Mouse (Mus musculus) embryonic facial prominence, embryonic 12.5 days (tissue): ENCODE data around the gene Lyrm7. TPM values are rescaled to one million over a fixed set of nuclear protein-coding genes. Genes with fewer than 3 reads are reported as not detected.

ENCODE experiments used
- ATAC-seq: fragments of 200-750 bp; cut with Nextera tagmentation; 2 replicates; pipeline ENCODE4 v1.8.0; 2017; ENCODE audit not compliant: insufficient number of reproducible peaks, insufficient read depth, low FRiP score, low TSS enrichment
- H3K27ac ChIP-seq: fragments of 300-500 bp; sonication (generic); 2 replicates; pipeline ENCODE4 v1.5.1; 2016; ENCODE audit warnings: mild to moderate bottlenecking
- H3K27me3 ChIP-seq: fragments of 300-500 bp; sonication (generic); 2 replicates; pipeline ENCODE4 v1.6.1; 2016; ENCODE audit warnings: mild to moderate bottlenecking, moderate library complexity
- H3K36me3 ChIP-seq: fragments of 300-500 bp; sonication (generic); 2 replicates; pipeline ENCODE4 v1.6.1; 2016; ENCODE audit warnings: mild to moderate bottlenecking
- H3K4me1 ChIP-seq: fragments of 300-500 bp; sonication (generic); 2 replicates; pipeline ENCODE4 v1.6.1; 2016
- H3K4me2 ChIP-seq: fragments of 300-500 bp; sonication (generic); replicated peaks from 2 replicates; pipeline ENCODE4 v1.6.1; 2016; ENCODE audit warnings: mild to moderate bottlenecking, moderate library complexity
- H3K4me3 ChIP-seq: fragments of 300-500 bp; sonication (generic); 2 replicates; pipeline ENCODE4 v1.5.1; 2016; ENCODE audit warnings: mild to moderate bottlenecking
- H3K9ac ChIP-seq: fragments of 300-500 bp; sonication (generic); 2 replicates; pipeline ENCODE4 v1.6.1; 2016; ENCODE audit warnings: mild to moderate bottlenecking, moderate library complexity
- H3K9me3 ChIP-seq: fragments of 300-500 bp; sonication (generic); 2 replicates; pipeline ENCODE4 v1.6.1; 2016; ENCODE audit warnings: mild to moderate bottlenecking, moderate library complexity
- WGBS: fragments of 180-500 bp; shearing (Covaris S2); methylation state at CpG from one replicate; pipeline ENCODE4 v1.1.7; 2016; 5-methylcytosine and 5-hydroxymethylcytosine counted together
- polyA plus RNA-seq: library from polyadenylated mRNA; unstranded; fragments of >200 nt; fragmentation: Nextera tagmentation; extraction: Ambion mirVana; gene quantifications from 2 replicates; pipeline ENCODE4 v1.2.1, GENCODE M21; 2016

Gene Lyrm7
- polyA plus RNA-seq, 1 experiment from 2014 or later: 10.2 TPM

DNA sequence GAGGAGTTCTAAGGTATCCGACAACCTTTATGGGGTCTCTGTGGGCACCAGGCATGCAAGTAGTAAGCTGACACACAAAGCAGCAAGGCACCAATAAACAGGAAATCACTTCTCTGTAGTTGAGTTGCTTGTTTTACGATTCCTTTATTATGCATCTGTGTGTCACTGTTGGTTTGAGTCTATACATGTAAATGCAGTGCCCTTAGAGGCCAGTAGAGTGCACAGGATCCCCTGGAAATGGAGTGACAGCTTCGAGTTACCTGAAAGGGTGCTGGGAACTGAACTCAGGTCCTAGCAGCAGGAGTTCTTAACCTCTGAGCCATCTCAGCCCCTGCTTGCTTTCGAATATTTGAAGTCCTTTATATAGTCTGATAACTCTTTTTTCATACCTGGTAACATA lies 21.0 kb downstream of the Lyrm7 start:
- no peak overlapping the region for H3K4me3 ChIP-seq
- H3K9ac ChIP-seq: no peak overlapping the region
- H3K4me2 ChIP-seq: no peak overlapping the region
- no peak overlapping the region for H3K27ac ChIP-seq
- H3K4me1 ChIP-seq: no peaks in the 10 kb centered on the region
- no peak for ATAC-seq
- WGBS: 88% methylated on average over 4 of the region's 4 CpGs
- H3K27me3 ChIP-seq: no peaks in the 10 kb centered on the region
- no peaks in the 10 kb centered on the region for H3K9me3 ChIP-seq
- H3K36me3 ChIP-seq: no peaks in the 10 kb centered on the region

DNA sequence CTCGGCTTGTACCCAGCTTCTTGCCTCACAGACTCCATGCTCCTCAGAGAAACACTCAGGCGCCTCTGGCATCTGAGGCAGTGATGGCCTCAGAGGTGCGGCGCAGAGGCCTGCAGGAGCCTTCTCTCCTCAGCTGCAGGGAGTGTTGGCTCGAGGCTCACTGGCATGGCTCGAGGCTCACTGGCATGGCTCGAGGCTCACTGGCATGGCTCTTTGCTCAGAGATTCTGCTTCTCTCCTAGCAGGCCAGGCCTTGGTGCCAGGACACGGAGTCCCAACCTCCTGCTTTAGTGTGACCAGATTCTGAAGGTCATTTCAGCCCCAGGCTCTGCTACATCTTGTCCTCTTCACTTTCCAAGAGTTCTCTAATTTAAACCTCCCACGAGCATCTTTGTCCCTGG lies 24.6 kb downstream of the Lyrm7 start:
- no peak for ATAC-seq
- H3K27ac ChIP-seq: no peak overlapping the region
- H3K4me3 ChIP-seq: no peak overlapping the region
- H3K4me2 ChIP-seq: no peak overlapping the region
- H3K27me3 ChIP-seq: no peaks in the 10 kb centered on the region
- 79% methylated on average over 9 of the region's 9 CpGs for WGBS
- no peaks in the 10 kb centered on the region for H3K4me1 ChIP-seq
- H3K36me3 ChIP-seq: no peaks in the 10 kb centered on the region
- H3K9ac ChIP-seq: no peak overlapping the region
- no peaks in the 10 kb centered on the region for H3K9me3 ChIP-seq

DNA sequence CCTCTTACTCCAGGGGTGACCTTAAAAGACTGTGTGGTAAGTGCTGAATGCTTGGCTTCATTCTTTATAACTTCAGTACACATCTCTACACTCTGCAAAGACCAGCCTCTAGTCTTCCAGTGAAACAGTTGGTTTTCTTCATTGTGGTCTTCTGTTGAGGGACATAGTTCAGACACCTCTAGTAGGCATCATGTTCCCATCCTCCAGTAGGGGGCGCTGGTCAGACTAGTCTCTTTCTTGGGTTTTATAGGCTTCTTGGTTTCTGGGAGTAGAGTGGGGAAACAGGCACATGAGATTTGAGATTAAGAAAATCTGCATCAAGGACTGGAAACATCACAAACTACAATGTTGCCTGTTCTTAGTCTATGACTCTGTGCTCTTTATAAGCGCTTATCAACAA lies 26.1 kb downstream of the Lyrm7 start:
- no peak overlapping the region for H3K9ac ChIP-seq
- H3K36me3 ChIP-seq: no peaks in the 10 kb centered on the region
- H3K4me1 ChIP-seq: no peaks in the 10 kb centered on the region
- H3K4me2 ChIP-seq: no peak overlapping the region
- H3K9me3 ChIP-seq: no peaks in the 10 kb centered on the region
- ATAC-seq: no peak
- 59% methylated on average over 2 of the region's 2 CpGs for WGBS
- no peak overlapping the region for H3K4me3 ChIP-seq
- no peaks in the 10 kb centered on the region for H3K27me3 ChIP-seq
- no peak overlapping the region for H3K27ac ChIP-seq

DNA sequence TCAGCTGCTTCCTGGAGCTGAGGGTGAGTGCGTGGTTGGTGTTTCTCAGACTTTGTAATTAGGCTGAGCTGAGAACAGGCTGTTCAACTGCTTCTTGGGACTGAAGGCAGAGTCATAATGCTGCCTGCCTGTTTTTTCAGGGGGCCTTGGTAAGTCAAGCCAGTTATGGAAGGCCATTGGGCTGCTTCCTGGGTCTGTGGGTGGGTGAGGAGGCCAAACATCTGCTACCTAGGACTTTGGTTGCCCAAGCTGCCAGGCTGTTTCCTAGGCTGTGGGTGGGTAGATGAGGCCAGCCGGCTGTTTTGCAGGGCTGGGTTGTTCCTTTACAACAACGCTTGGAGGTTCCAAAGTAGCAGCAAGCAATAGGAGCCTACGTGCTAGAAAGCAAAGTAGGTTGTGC lies 26.9 kb downstream of the Lyrm7 start:
- ATAC-seq: no peak
- Histone ChIP-seq H3K4me2 (no peak overlapping the region), H3K4me1 (no peaks in the 10 kb centered on the region), H3K27ac (no peak overlapping the region), H3K36me3 (no peaks in the 10 kb centered on the region), H3K27me3 (no peaks in the 10 kb centered on the region), H3K9ac (no peak overlapping the region), H3K4me3 (no peak overlapping the region), H3K9me3 (no peaks in the 10 kb centered on the region)
- WGBS: 90% methylated on average over 4 of the region's 4 CpGs

DNA sequence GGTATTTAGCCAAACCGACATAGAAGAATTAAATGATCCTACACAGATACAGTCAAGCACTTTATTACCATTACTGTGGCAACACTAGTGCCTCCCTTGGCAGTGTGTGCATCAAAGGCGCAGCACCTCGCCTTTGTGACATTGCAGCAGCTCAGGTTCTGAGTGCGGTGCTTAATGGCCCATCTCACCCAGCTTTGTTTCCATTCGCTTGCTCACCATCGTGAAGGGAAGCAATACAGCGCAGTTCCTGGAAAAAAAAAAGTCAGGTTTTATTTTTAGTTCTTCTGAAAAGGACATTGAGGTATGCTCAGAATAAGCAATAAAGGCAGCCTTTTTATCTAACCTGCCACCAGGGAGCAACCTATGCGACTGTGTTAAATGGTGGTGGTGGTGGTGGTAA lies 33.9 kb downstream of the Lyrm7 start:
- 93% methylated on average over 8 of the region's 8 CpGs for WGBS
- no peak for ATAC-seq

DNA sequence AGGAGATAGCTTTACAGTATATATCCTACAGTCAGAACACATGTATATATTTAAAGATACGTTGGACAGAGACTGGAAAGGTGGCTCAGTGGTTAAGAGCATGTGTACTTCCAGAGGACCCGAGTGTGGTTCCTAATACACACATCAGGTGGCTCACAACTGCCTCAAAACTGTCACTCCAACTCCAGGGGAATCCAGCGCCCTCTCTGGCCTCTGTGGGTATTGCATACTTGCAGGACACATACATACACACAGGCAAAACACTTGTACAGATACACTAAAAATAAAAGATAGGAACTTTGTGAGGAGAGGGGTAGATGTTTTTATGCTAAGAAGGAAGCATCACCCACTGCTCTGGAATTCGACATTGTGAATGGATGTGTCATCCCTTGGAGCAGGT lies 34.9 kb downstream of the Lyrm7 start:
- H3K27ac ChIP-seq: no peak overlapping the region
- no peak overlapping the region for H3K9ac ChIP-seq
- H3K4me1 ChIP-seq: no peaks in the 10 kb centered on the region
- no peaks in the 10 kb centered on the region for H3K27me3 ChIP-seq
- no peaks in the 10 kb centered on the region for H3K36me3 ChIP-seq
- WGBS: 74% methylated on average over 4 of the region's 4 CpGs
- no peak overlapping the region for H3K4me2 ChIP-seq
- H3K9me3 ChIP-seq: no peaks in the 10 kb centered on the region
- no peak overlapping the region for H3K4me3 ChIP-seq
- ATAC-seq: no peak

More for the DNA sequence above, 33.9 kb downstream of the Lyrm7 start:
- H3K4me2 ChIP-seq: no peak overlapping the region
- no peak overlapping the region for H3K9ac ChIP-seq
- H3K27ac ChIP-seq: no peak overlapping the region
- no peaks in the 10 kb centered on the region for H3K9me3 ChIP-seq
- no peaks in the 10 kb centered on the region for H3K27me3 ChIP-seq
- no peaks in the 10 kb centered on the region for H3K4me1 ChIP-seq
- H3K4me3 ChIP-seq: no peak overlapping the region
- no peaks in the 10 kb centered on the region for H3K36me3 ChIP-seq

DNA sequence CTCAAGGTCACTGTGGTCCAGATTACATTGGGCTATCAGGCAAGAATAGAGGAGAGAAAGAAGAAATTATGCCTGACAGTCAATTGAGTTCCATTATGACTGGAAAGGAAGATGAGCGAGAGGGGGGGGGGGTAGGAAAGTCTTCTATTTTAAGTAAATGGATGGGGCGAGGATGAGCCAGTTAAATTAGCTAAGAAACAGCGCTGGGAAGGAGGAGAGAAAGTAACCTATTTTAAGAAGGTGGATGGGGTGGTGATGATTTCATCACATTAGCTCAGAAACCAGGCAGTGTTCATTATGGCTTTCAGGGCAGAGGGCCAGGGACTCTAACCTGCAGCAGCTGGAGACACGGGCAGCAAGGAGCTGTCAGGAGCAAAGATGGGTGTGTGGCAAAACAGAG lies 37.2 kb downstream of the Lyrm7 start:
- no peak for ATAC-seq
- Histone ChIP-seq H3K4me1 (no peaks in the 10 kb centered on the region), H3K27me3 (no peaks in the 10 kb centered on the region), H3K36me3 (no peaks in the 10 kb centered on the region), H3K9ac (no peak overlapping the region), H3K4me2 (no peak overlapping the region), H3K27ac (no peak overlapping the region), H3K9me3 (no peaks in the 10 kb centered on the region), H3K4me3 (no peak overlapping the region)
- WGBS: 84% methylated on average over 4 of the region's 4 CpGs

DNA sequence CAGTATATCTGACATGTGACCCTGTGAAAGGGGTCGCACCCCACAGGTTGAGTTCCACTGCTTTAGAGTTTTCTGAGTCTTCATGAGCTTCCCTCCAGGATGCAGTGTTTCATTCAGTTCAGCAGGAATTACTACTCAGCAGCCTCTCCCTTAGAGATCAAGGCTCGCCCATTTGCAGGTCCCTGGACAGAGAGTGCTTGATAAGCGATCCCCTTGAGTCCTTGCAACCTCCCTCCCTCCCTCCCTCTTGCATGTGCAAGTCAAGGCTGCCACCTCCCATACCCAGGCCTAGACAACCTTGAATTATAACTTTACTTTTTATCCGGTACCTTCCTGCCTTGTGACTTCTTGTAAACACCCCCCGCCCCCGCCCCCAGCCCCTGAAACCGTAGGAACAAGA lies 41.2 kb downstream of the Lyrm7 start:
- H3K27me3 ChIP-seq: no peaks in the 10 kb centered on the region
- no peaks in the 10 kb centered on the region for H3K4me1 ChIP-seq
- no peak overlapping the region for H3K4me2 ChIP-seq
- no peaks in the 10 kb centered on the region for H3K9me3 ChIP-seq
- no peak overlapping the region for H3K4me3 ChIP-seq
- ATAC-seq: no peak
- no peak overlapping the region for H3K9ac ChIP-seq
- no peak overlapping the region for H3K27ac ChIP-seq
- WGBS: 68% methylated on average over 7 of the region's 7 CpGs
- H3K36me3 ChIP-seq: no peaks in the 10 kb centered on the region

DNA sequence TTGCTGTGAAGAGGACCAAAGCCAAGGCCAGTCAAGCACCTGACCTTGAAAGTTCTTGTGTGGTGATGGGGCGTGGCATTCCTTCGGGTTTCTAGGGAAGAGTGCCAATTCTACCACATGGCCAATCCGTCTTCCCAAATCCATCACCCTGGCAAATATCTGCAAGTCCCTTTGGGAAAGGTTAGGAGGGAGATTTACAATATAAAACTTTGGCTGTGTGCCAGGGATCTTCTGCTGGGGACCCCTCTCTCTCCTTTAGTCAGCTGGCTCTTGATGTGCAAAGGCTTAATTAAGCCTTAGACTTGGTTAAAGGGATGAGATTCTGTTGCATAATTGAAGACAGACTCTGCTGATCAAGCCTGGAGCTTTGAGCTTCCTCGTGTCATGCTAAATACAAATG lies 43.3 kb downstream of the Lyrm7 start:
- Histone ChIP-seq H3K9me3 (no peaks in the 10 kb centered on the region), H3K9ac (no peak overlapping the region), H3K4me1 (no peaks in the 10 kb centered on the region), H3K4me2 (no peak overlapping the region), H3K4me3 (no peak overlapping the region), H3K27ac (no peak overlapping the region), H3K36me3 (no peaks in the 10 kb centered on the region), H3K27me3 (no peaks in the 10 kb centered on the region)
- ATAC-seq: no peak
- WGBS: 73% methylated on average over 4 of the region's 4 CpGs

DNA sequence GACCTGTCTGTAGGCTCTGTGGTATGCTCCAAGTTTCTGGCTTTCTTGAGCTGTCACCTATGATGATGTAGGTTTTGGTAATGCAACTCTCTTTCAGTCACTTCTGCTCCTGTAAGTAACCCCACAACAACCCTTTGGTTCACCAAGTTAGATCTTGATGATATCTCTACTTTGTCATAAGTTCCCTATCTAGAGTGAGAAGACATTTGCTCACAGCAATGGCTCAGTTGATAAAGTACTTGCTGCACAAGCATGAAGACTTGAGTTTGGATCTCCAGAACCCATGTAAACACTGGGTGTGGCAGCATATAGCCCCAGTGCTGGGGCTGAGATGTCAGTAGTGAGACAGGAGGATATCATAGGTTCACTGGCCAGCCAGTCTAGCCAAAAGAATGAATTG lies 45.1 kb downstream of the Lyrm7 start:
- H3K4me1 ChIP-seq: no peaks in the 10 kb centered on the region
- no peaks in the 10 kb centered on the region for H3K36me3 ChIP-seq
- ATAC-seq: no peak
- H3K27ac ChIP-seq: no peak overlapping the region
- H3K9me3 ChIP-seq: no peaks in the 10 kb centered on the region
- no peak overlapping the region for H3K4me2 ChIP-seq
- no peak overlapping the region for H3K4me3 ChIP-seq
- no peaks in the 10 kb centered on the region for H3K27me3 ChIP-seq
- H3K9ac ChIP-seq: no peak overlapping the region

DNA sequence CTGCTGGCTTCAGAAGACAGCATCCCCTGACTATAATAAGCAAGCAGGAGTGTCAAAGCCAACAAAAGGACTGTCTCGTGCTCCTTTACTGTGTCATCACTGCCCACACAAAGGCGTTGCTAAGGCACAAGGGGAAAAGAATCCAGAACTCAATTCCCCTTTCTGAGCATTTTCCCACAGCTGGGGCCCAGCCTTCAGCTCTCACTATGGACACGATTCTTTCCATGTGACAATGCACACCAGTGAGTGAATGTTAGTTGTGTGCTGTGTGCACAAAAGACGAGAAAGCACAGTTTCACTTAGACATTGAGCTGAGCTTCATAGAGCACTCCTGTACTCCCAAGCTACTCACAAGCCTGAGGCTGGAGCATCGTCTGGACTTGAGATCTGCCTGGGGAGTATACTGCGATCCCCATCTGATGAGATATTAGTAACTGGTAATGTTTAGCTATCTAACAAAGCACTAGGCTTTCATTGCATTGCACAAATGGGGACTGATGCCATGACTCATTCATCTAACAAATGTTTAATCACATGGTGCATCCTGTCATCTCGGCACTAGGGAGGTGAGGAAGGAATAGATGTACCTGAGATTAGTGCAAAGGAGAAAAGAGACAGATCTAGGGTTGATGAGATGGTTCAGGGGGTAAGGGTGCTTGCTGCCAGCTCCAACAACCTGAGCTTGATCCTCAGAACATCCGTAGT lies 47.8 kb downstream of the Lyrm7 start:
- H3K4me3 ChIP-seq: no peak overlapping the region
- no peak overlapping the region for H3K4me2 ChIP-seq
- no peaks in the 10 kb centered on the region for H3K27me3 ChIP-seq
- 61% methylated on average over 8 of the region's 8 CpGs for WGBS
- no peak for ATAC-seq
- H3K27ac ChIP-seq: no peak overlapping the region
- no peak overlapping the region for H3K9ac ChIP-seq
- H3K4me1 ChIP-seq: no peaks in the 10 kb centered on the region
- no peaks in the 10 kb centered on the region for H3K36me3 ChIP-seq
- H3K9me3 ChIP-seq: no peaks in the 10 kb centered on the region

DNA sequence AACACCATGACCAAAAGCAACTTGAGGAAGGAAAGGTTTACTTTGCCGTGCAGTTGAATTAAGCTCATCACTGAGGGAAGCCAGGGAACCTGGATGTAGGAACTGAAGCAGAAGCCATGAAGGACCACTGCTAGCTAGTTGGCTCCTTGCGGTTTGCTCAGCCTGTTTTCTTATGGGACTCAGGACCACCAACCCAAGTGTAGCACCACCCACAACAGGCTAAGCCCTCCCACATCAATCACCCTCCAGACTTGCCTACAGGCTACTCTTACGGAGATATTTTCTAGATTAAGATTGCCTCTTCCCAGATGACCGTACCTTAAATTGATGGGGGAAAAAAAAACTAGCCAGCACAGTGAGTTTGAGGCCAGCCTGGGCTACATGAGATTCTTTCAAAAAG lies 48.4 kb downstream of the Lyrm7 start:
- Histone ChIP-seq H3K36me3 (no peaks in the 10 kb centered on the region), H3K4me3 (no peak overlapping the region), H3K4me1 (no peaks in the 10 kb centered on the region), H3K9me3 (no peaks in the 10 kb centered on the region), H3K27me3 (no peaks in the 10 kb centered on the region), H3K27ac (no peak overlapping the region), H3K4me2 (no peak overlapping the region), H3K9ac (no peak overlapping the region)
- ATAC-seq: no peak
- 60% methylated on average over 4 of the region's 4 CpGs for WGBS

DNA sequence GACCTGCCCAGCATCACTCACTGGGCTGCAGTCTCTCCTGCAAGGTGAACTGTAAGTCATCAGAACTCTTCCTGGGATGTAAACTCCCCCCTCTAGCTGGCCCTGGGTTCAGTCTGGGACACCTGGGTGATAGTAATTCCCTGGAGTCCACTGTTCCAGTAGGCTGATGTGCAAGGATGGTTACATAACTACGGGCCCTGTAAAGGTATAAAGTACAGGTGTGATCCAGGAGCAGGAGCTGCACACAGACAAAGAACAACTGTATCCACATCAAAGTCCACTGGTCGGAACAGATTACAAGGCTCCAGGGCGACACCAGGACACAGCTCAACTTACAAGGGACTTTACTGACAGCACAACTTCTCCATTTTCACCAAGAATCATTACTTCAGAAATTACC lies 49.7 kb downstream of the Lyrm7 start:
- H3K36me3 ChIP-seq: no peaks in the 10 kb centered on the region
- no peak overlapping the region for H3K9ac ChIP-seq
- no peaks in the 10 kb centered on the region for H3K27me3 ChIP-seq
- no peaks in the 10 kb centered on the region for H3K9me3 ChIP-seq
- ATAC-seq: no peak
- H3K4me1 ChIP-seq: no peaks in the 10 kb centered on the region
- no peak overlapping the region for H3K4me2 ChIP-seq
- H3K27ac ChIP-seq: no peak overlapping the region
- 61% methylated on average over 3 of the region's 3 CpGs for WGBS
- no peak overlapping the region for H3K4me3 ChIP-seq
